ENCODE assay signal across 12 mouse cellular contexts in the genomic region with DNA sequence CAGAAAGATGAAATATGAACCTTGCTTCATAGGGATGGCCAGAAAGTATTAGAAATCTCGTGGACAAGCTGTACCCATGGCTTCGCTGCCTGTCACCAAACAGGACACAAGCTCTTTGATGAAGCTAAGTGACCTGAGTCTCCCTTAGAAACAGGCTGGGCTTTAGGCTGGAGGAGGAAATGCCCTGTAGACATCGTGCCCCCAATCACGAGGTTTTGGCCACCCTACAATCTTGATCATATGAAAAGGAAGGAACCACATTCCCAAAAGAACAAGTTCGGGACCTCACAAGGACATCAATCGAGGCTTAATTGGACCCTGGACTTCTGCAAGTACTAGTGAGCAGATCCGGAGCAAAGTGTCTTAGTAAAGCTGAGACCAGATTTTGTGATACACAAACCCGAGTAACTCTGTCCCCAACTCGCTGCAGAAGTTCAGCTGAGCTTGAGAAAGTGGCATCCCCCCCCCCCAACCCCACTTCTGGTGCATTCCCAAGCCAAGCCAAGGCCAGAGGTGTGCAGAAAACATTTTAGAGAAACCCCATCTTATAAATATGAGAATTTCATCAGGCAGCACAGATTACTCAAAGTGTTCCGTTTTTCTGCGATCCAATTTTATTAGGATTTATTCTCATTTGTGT. TPM values are rescaled to one million over a fixed set of nuclear protein-coding genes. Genes with fewer than 3 reads are reported as not detected.
DNase-seq lines count a peak whose midpoint lies in the region; ATAC-seq lines count a peak whose summit lies in the region.
"Had no signal": no experiment of that assay in that cellular context is flagged by ENCODE, and none has a peak within 500 bp of the region (broad histone marks: within the 10 kb centered on the region; RNA-seq: fewer than 3 reads in every experiment).

No protein-coding gene starts in this region.

- no peak overlapping the region; the same call in 1 of the 2 replicates for H3K9ac ChIP-seq in kidney, embryonic 14.5 days (ENCODE audit: low read depth, low read length)
- H3K9ac ChIP-seq in forebrain, embryonic 12.5 days, result peak overlapping the region; percentile 95
- peak overlapping the region; percentile 86 for H3K9ac ChIP-seq in neural tube, embryonic 12.5 days

- 0 out of 2 replicates have a peak overlapping the region, but pooled peaks have one; percentile 40 for H3K4me3 ChIP-seq in kidney, embryonic 14.5 days (ENCODE audit: low read length)
- H3K4me3 ChIP-seq in forebrain, embryonic 12.5 days (replicated peaks), result peak overlapping the region; percentile 99
- H3K4me3 ChIP-seq in limb, embryonic 10.5 days, result peak overlapping the region; percentile 61; the same call in 1 of the 2 replicates
- H3K4me3 ChIP-seq in neural tube, embryonic 12.5 days, result peak overlapping the region; percentile 48

- H3K36me3 ChIP-seq in kidney, embryonic 14.5 days (ENCODE audit: control insufficient read depth, insufficient read depth, low read length), result no peaks in the 10 kb centered on the region
- H3K36me3 ChIP-seq in forebrain, embryonic 12.5 days (replicated peaks), result no peaks in the 10 kb centered on the region
- no peaks in the 10 kb centered on the region for H3K36me3 ChIP-seq in limb, embryonic 10.5 days
- H3K36me3 ChIP-seq in neural tube, embryonic 12.5 days, result no peaks in the 10 kb centered on the region
- H3K36me3 ChIP-seq: heart, embryonic 10.5 days had no signal

- ATAC-seq in kidney, embryonic 14.5 days (ENCODE audit: low FRiP score, low TSS enrichment), result no peak
- ATAC-seq in forebrain, embryonic 12.5 days (ENCODE audit: low FRiP score), result no peak
- ATAC-seq in neural tube, embryonic 12.5 days (ENCODE audit: low FRiP score, low read depth), result no peak

- 3% methylated on average over 11 of the region's 11 CpGs for WGBS in kidney, embryonic 14.5 days
- 3% methylated on average over 11 of the region's 11 CpGs for WGBS in forebrain, embryonic 12.5 days
- WGBS in limb, embryonic 10.5 days, result 3% methylated on average over 11 of the region's 11 CpGs
- 2% methylated on average over 11 of the region's 11 CpGs for WGBS in neural tube, embryonic 12.5 days

- no peak overlapping the region; the same call in 1 of the 2 replicates for H3K27ac ChIP-seq in kidney, embryonic 14.5 days (ENCODE audit: low read depth, low read length)
- H3K27ac ChIP-seq in forebrain, embryonic 12.5 days, result peak overlapping the region; percentile 99
- H3K27ac ChIP-seq in limb, embryonic 10.5 days, result no peak overlapping the region
- H3K27ac ChIP-seq in neural tube, embryonic 12.5 days, result peak overlapping the region; percentile 97; the same call in 1 of the 2 replicates
- H3K27ac ChIP-seq: heart, embryonic 10.5 days had no signal

- H3K4me1 ChIP-seq in kidney, embryonic 14.5 days (ENCODE audit: control insufficient read depth, insufficient read depth, low read length), result peaks cover 8% of the 10 kb centered on the region; the same call in 1 of the 2 replicates
- peaks cover 77% of the 10 kb centered on the region for H3K4me1 ChIP-seq in forebrain, embryonic 12.5 days
- peaks cover 32% of the 10 kb centered on the region for H3K4me1 ChIP-seq in limb, embryonic 10.5 days
- H3K4me1 ChIP-seq in neural tube, embryonic 12.5 days, result peaks cover 44% of the 10 kb centered on the region

- H3K4me2 ChIP-seq in kidney, embryonic 14.5 days (replicated peaks; ENCODE audit: low read depth, low read length), result peak overlapping the region; percentile 55
- peak overlapping the region; percentile 94 for H3K4me2 ChIP-seq in forebrain, embryonic 12.5 days
- peak overlapping the region; percentile 92 for H3K4me2 ChIP-seq in neural tube, embryonic 12.5 days (replicated peaks)

- DNase-seq in kidney, postnatal 10 days, result no peak
- peak; percentile 35 for DNase-seq in limb, embryonic 10.5 days (ENCODE audit: low spot score)
- no peak for DNase-seq in adrenal gland, postnatal 10 days
- DNase-seq in MN1 (ENCODE audit: low spot score), result no peak
- no peak for DNase-seq in right cerebral cortex, postnatal 25 days
- DNase-seq: thymus, adult 18-20 months had no signal

- no peaks in the 10 kb centered on the region for H3K9me3 ChIP-seq in kidney, embryonic 14.5 days (ENCODE audit: control insufficient read depth, low read length)
- no peaks in the 10 kb centered on the region for H3K9me3 ChIP-seq in forebrain, embryonic 12.5 days
- H3K9me3 ChIP-seq in limb, embryonic 10.5 days (replicated peaks), result no peaks in the 10 kb centered on the region
- no peaks in the 10 kb centered on the region for H3K9me3 ChIP-seq in neural tube, embryonic 12.5 days
- H3K9me3 ChIP-seq: heart, embryonic 10.5 days had no signal

- H3K27me3 ChIP-seq in kidney, embryonic 14.5 days (ENCODE audit: control insufficient read depth, insufficient read depth, low read length), result peaks cover 80% of the 10 kb centered on the region
- H3K27me3 ChIP-seq in forebrain, embryonic 12.5 days, result peaks cover 3% of the 10 kb centered on the region; the same call in 1 of the 2 replicates
- peaks cover 82% of the 10 kb centered on the region for H3K27me3 ChIP-seq in limb, embryonic 10.5 days (ENCODE audit: low read depth, poor library complexity, severe bottlenecking)
- peaks cover 4% of the 10 kb centered on the region; the same call in 1 of the 2 replicates for H3K27me3 ChIP-seq in neural tube, embryonic 12.5 days (replicated peaks)

RNA-seq across cellular contexts. Expression of gene Pou3f3, which starts 10.1 kb away (rescaled TPM):
- 8.5 and 8.8 TPM in 2 replicates for polyA plus RNA-seq in kidney, embryonic 14.5 days (2014; fragmentation: Nextera tagmentation; extraction: Ambion mirVana)
- 38.2 and 46.0 TPM in 2 replicates for polyA plus RNA-seq in forebrain, embryonic 12.5 days (2016; fragmentation: Nextera tagmentation; extraction: Ambion mirVana)
- polyA plus RNA-seq in limb, embryonic 10.5 days (2016; fragmentation: Nextera tagmentation; extraction: Ambion mirVana), result 0.11 TPM in 1 of 2 replicates, not detected in the other
- polyA plus RNA-seq in neural tube, embryonic 12.5 days (2016; fragmentation: Nextera tagmentation; extraction: Ambion mirVana), result 17.2 and 17.8 TPM in 2 replicates
- under 1 TPM; 0.03 TPM for total RNA-seq in adrenal gland, postnatal 10 days (2021)
- polyA plus RNA-seq: liver, embryonic 16.5 days; small intestine, adult 2 months had no signal

Comparison
In these comparisons a context has a peak if more than half of its experiments do, and no peak if none do; other contexts are left out.
1. H3K27ac ChIP-seq: peak in forebrain, embryonic 12.5 days (single experiment) and neural tube, embryonic 12.5 days (single experiment); none in kidney, embryonic 14.5 days (single experiment) and limb, embryonic 10.5 days (single experiment).
2. H3K4me3 ChIP-seq: peak in every context shown above with its lines; median percentile 99 in forebrain, embryonic 12.5 days; 61 in limb, embryonic 10.5 days; 48 in neural tube, embryonic 12.5 days; 40 in kidney, embryonic 14.5 days.
3. Peak in every context shown above with its lines, with median percentiles within 50 percentile points of each other: H3K4me2 ChIP-seq.